Mouse (Mus musculus) intestine, embryonic 14.5 days (tissue): Measurements from ENCODE around the gene Med15. TPM values are rescaled to one million over a fixed set of nuclear protein-coding genes. Genes with fewer than 3 reads are reported as not detected.
A peak's percentile ranks its signal among the peaks of the same experiment; 100 is the strongest.
"Not testable (repeated sequence)": the region's sequence is repeated elsewhere in the genome, so short reads cannot be mapped to it uniquely, and the experiment has no call there.

Experiments used
- ATAC-seq: fragments of 200-750 bp; cut with Nextera tagmentation; replicated peaks from 2 replicates; pipeline ENCODE4 v1.8.0; 2017; ENCODE audit warnings: low read depth, moderate number of reproducible peaks, moderate TSS enrichment, moderate library complexity; ENCODE audit not compliant: low FRiP score, low TSS enrichment
- DNase-seq: peaks from one replicate; pipeline ENCODE4 v3.0.0-alpha.2; 2018; ENCODE audit warnings: low spot score
- H3K27ac ChIP-seq: fragments of 300-500 bp; sonication (generic); 2 replicates; pipeline ENCODE4 v1.5.1; 2014; ENCODE audit warnings: low read depth, mild to moderate bottlenecking, control low read depth
- H3K27me3 ChIP-seq: fragments of 300-500 bp; sonication (generic); replicated peaks from 2 replicates; pipeline ENCODE4 v1.6.1; 2014; ENCODE audit warnings: low read length, control low read depth; ENCODE audit not compliant: control insufficient read depth, insufficient read depth
- H3K36me3 ChIP-seq: fragments of 300-500 bp; sonication (generic); 2 replicates; pipeline ENCODE4 v1.6.1; 2014; ENCODE audit warnings: low read length, control low read depth; ENCODE audit not compliant: control insufficient read depth, insufficient read depth
- H3K4me1 ChIP-seq: fragments of 300-500 bp; sonication (generic); replicated peaks from 2 replicates; pipeline ENCODE4 v1.6.1; 2014; ENCODE audit warnings: low read length, control low read depth, mixed read lengths; ENCODE audit not compliant: control insufficient read depth, insufficient read depth
- H3K4me2 ChIP-seq: fragments of 300-500 bp; sonication (generic); 2 replicates; pipeline ENCODE4 v1.6.1; 2014; ENCODE audit warnings: low read length
- H3K4me3 ChIP-seq: fragments of 300-500 bp; sonication (generic); 2 replicates; pipeline ENCODE4 v1.5.1; 2014; ENCODE audit warnings: low read depth, low read length, control low read depth, mixed read lengths
- H3K9ac ChIP-seq: fragments of 300-500 bp; sonication (generic); 2 replicates; pipeline ENCODE4 v1.6.1; 2014; ENCODE audit warnings: mild to moderate bottlenecking, low read length
- H3K9me3 ChIP-seq: fragments of 300-500 bp; sonication (generic); 2 replicates; pipeline ENCODE4 v1.6.1; 2016; ENCODE audit warnings: low read length, control low read depth; ENCODE audit not compliant: control insufficient read depth
- WGBS: fragments of 180-500 bp; shearing (Covaris S2); extraction: QIAGEN DNeasy Blood & Tissue Kit; methylation state at CpG from one replicate; pipeline ENCODE4 v1.1.7; 2014; 5-methylcytosine and 5-hydroxymethylcytosine counted together
- polyA plus RNA-seq: library from polyadenylated mRNA; unstranded; fragments of >200 nt; fragmentation: Nextera tagmentation; extraction: Ambion mirVana; gene quantifications from 2 replicates; pipeline ENCODE4 v1.2.1, GENCODE M21; 2014

Med15 gene
- polyA plus RNA-seq, 1 experiment from 2014 or later = 41.5 TPM

DNA sequence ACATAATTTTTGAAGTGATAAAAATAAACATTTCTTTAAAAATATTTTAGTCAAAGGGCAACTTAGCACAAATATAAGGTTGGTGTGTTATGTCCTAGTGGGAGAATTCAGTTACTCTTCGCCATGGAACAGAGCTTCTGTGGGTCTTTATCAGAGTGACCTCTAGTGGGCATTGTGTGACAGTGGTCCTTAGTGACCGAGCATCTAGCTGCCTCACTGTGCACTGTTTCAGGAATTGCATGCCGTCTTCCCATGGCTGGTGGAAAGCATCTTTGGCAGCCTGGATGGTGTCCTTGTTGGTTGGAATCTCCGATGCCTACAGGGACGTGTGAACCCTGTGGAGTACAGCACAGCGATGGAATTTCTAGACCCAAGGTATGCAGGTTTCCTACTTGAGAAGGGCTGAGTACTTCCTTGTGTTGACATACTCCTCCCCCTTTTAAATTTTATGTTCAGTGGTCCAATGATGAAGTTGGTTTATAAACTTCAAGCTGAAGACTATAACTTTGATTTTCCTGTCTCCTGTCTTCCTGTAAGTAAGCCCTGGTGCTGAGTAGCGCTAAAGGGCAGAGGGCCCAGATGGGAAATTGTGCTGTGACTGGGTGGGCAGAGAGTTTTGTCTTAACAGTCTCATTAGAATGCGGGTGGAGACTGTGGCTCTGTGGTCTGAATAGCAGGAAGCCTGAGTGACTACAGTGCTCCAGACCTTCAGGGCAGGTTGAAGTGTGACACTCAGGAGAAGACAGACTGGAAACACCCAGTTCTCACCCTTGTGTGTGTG, 107.0 kb downstream of the Med15 start:
- Histone ChIP-seq H3K27me3 (no peaks in the 10 kb centered on the region), H3K36me3 (peaks cover 83% of the 10 kb centered on the region), H3K4me1 (peaks cover under 1% of the 10 kb centered on the region; the same call in 1 of the 2 replicates), H3K27ac (no peak overlapping the region), H3K9me3 (no peaks in the 10 kb centered on the region), H3K4me3 (no peak overlapping the region), H3K9ac (no peak overlapping the region), H3K4me2 (no peak overlapping the region)
- WGBS = 66% methylated on average over 8 of the region's 8 CpGs
- DNase-seq (no peak), ATAC-seq (0 out of 2 replicates have a peak, but pooled peaks have one; percentile 47)

DNA sequence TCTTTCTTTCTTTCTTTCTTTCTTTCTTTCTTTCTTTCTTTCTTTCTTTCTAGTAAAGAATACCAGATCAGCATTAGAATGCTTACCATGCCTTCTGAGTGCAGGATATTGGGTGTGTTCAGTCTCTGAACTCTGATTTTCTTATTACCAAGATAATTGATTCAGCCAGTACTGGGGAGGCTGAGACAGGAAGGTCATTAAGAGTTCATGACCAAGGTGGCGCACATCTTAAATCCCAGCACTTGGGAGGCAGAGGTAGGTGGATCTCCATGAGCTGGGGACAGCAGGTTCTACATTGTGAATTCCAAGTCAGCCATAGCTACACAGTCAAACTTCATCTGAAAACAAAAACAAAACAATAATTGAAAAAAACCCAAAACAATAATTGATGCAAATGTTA, 110.8 kb downstream of the Med15 start:
- no peaks in the 10 kb centered on the region for H3K27me3 ChIP-seq

GRCm38 (mm10) chr16:17619198-17620105, 113.2 kb downstream of the Med15 start, which contains the start of gene Smpd4:
TSS of gene Smpd4 (plus strand) at chr16:17619354.
- peak within 1 kb of the TSS; percentile 79 for H3K4me2 ChIP-seq
- H3K27me3 ChIP-seq = no peaks in the 10 kb centered on the region
- DNase-seq (peak; percentile 100), ATAC-seq (peak; percentile 79)
- no peak within 1 kb of the TSS for H3K27ac ChIP-seq
- H3K9me3 ChIP-seq = no peaks in the 10 kb centered on the region
- 3% methylated on average over 60 of the region's 60 CpGs for WGBS
- peaks cover 27% of the 10 kb centered on the region for H3K36me3 ChIP-seq
- peak within 1 kb of the TSS; percentile 89 for H3K9ac ChIP-seq
- peaks cover 9% of the 10 kb centered on the region; the same call in 1 of the 2 replicates for H3K4me1 ChIP-seq
- peak within 1 kb of the TSS; percentile 99 for H3K4me3 ChIP-seq

More for the DNA sequence above, 110.8 kb downstream of the Med15 start:
- no peak for DNase-seq
- Histone ChIP-seq H3K9me3 (no peaks in the 10 kb centered on the region), H3K27ac (no peak overlapping the region), H3K4me3 (no peak overlapping the region), H3K4me1 (peaks cover 9% of the 10 kb centered on the region; the same call in 1 of the 2 replicates), H3K4me2 (no peak overlapping the region), H3K9ac (no peak overlapping the region), H3K36me3 (peaks cover 49% of the 10 kb centered on the region)
- no peak for ATAC-seq
- WGBS = 94% methylated on average over 1 of the region's 1 CpGs

DNA sequence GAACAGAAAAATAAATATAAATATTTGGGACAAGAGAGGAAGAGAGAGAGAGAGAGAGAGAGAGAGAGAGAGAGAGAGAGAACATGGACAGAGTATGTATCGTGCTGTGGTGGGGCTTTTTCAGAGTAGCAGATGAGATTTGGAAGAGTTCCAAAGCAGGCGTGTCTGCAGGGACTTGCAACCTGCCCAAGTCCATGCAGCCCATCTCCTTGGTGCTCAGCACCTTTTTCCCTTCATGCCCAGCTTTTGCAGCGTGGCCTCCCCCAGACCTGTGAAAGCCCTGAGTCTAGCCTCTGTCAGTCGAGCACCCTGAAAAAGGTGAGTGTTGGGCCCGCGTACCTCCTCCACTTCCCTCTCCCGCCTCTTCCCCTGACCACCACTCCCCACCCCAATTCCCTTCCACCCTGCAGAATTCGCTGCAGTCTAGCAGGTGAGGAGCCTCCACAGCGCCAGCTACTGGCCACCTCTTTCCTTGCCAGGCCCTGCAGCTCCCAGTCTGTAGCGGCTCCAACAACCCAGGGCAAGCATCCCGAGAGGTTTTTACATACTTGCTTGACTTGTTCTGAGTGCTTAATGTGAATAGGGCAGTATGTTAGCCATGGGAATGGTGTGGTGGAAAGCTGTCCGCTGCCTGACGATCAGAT, 114.6 kb downstream of the Med15 start:
- Histone ChIP-seq H3K9me3 (no peaks in the 10 kb centered on the region), H3K4me2 (peak overlapping the region; percentile 16; the same call in 1 of the 2 replicates), H3K27me3 (no peaks in the 10 kb centered on the region), H3K4me1 (peaks cover 9% of the 10 kb centered on the region; the same call in 1 of the 2 replicates), H3K27ac (no peak overlapping the region), H3K36me3 (peaks cover 13% of the 10 kb centered on the region), H3K4me3 (no peak overlapping the region), H3K9ac (no peak overlapping the region)
- 12% methylated on average over 13 of the region's 13 CpGs for WGBS
- DNase-seq (peak; percentile 78), ATAC-seq (peak; percentile 51)

- no peak for ATAC-seq
Measured at GRCm38 (mm10) chr16:17616212-17616611, 116.5 kb downstream of the Med15 start.

GRCm38 (mm10) chr16:17614740-17615139, 118.0 kb downstream of the Med15 start:
- not testable (repeated sequence) for H3K4me3 ChIP-seq, ATAC-seq

More at GRCm38 (mm10) chr16:17616212-17616611, 116.5 kb downstream of the Med15 start:
- no peak overlapping the region for H3K4me3 ChIP-seq
- H3K36me3 ChIP-seq = no peaks in the 10 kb centered on the region
- H3K27me3 ChIP-seq = no peaks in the 10 kb centered on the region
- peak; percentile 38 for DNase-seq
- H3K9me3 ChIP-seq = no peaks in the 10 kb centered on the region
- H3K4me2 ChIP-seq = no peak overlapping the region
- no peak overlapping the region for H3K27ac ChIP-seq
- WGBS = 79% methylated on average over 5 of the region's 5 CpGs
- H3K9ac ChIP-seq = no peak overlapping the region
- peaks cover 9% of the 10 kb centered on the region; the same call in 1 of the 2 replicates for H3K4me1 ChIP-seq

DNA sequence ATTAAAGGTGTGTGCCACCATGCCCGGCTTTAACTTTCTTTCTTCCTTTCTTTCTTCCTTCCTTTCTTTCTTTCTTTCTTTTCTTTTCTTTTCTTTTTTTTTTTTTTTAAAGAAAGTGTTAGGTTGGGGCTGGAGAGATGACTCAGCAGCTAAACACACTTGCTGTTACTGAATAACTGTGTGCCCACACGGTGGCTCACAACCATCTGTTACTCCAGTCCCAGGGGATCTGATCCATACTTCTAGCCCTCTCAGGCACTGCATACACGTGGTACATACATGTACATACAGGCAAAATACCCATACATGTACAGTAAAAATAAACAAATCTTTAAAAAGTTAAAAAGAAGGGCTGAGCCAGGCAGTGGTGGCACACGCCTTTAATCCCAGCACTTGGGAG, 121.3 kb downstream of the Med15 start:
- H3K9me3 ChIP-seq = no peaks in the 10 kb centered on the region
- no peak overlapping the region for H3K9ac ChIP-seq
- no peaks in the 10 kb centered on the region for H3K4me1 ChIP-seq
- no peak for DNase-seq
- H3K27ac ChIP-seq = no peak overlapping the region
- no peak for ATAC-seq
- H3K36me3 ChIP-seq = no peaks in the 10 kb centered on the region
- H3K4me3 ChIP-seq = no peak overlapping the region
- H3K27me3 ChIP-seq = no peaks in the 10 kb centered on the region
- H3K4me2 ChIP-seq = no peak overlapping the region
- 70% methylated on average over 4 of the region's 4 CpGs for WGBS

More at GRCm38 (mm10) chr16:17614740-17615139, 118.0 kb downstream of the Med15 start:
- H3K9me3 ChIP-seq, DNase-seq, H3K9ac ChIP-seq, H3K36me3 ChIP-seq, H3K4me2 ChIP-seq, H3K27ac ChIP-seq, H3K27me3 ChIP-seq, H3K4me1 ChIP-seq: not testable (repeated sequence)
- 92% methylated on average over 6 of the region's 6 CpGs for WGBS

GRCm38 (mm10) chr16:17605684-17606083, 127.0 kb downstream of the Med15 start:
- ATAC-seq = no peak
- Histone ChIP-seq H3K4me2 (no peak overlapping the region), H3K4me1 (no peaks in the 10 kb centered on the region), H3K27ac (no peak overlapping the region), H3K27me3 (no peaks in the 10 kb centered on the region), H3K4me3 (no peak overlapping the region), H3K36me3 (no peaks in the 10 kb centered on the region), H3K9me3 (no peaks in the 10 kb centered on the region), H3K9ac (no peak overlapping the region)
- 76% methylated on average over 5 of the region's 5 CpGs for WGBS
- no peak for DNase-seq
